Mouse (Mus musculus) heart, adult 9 months (tissue): Measurements from ENCODE around the gene Phactr3.

Source experiments
- DNase-seq, 2 experiments: peaks; one replicate each; pipeline ENCODE4 v3.0.0; 2022; ENCODE audit warnings: low spot score in 2 of 2

Gene Phactr3

DNA sequence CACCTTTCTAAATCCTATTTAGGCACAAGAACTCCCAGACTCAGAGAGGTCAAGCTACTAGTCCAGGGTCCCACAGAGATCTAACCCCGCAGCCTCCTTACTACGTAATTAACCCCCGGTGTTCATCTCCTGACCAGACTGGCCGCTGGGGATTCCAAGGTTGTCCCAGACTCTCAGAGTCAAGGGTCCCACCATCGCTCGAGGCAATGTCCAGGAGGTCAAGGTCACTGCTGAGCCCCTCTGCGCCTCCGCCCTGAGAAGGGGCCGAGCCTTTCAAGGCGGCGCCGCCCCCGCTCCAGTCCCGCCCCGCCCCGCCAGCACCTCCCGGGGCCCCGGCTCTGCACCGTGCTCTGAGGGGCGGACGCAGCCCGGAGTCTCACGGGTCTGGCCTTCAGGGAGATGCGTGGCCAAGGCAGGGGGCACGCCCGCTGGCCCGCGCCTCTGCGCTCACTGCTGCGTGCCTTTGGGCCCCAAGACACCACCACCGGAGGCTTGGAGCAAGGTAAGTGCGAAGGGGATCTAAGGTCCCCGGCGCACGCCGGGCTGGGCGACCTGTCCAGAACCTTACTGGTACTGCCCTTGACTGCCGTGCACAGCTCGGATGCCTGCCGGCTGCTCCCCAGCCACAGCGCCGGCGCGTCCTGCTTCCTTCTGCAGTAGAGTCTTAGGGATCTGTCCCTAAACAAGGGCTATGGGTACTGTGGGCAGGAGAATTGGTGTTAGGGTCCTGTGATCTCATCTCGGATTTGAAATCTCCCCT, at the start of gene Phactr3:
Gene Phactr3, plus strand, starts transcription at position 175 of the 760 bp plus-strand sequence.
- no peak for DNase-seq

DNA sequence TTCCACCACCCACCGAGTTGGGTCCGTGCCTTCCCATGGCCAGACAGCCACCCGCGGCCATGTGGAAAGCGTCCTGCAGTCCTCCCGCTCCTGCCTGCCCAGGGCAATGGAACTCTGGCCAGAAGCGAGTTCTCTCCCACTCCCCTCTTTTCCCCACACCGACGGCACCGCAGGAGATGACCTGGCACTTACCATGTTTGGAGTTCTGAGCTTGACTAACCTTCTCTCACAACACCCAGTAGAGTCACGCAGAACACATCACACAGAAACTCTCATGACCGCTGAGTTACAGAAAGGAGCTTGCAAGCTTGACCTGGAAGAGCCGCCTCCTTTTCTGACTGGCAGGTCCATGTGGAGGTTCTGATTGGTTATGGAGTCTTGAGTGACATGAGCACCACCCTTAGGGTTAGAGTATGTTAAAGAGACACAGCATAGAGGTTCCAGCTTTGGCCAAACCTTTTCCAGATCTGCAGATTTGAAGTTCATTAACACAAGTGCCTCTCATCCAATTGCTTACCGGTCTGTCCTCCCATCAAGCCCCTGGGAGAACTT, 40.5 kb upstream of the Phactr3 start, which contains the start of gene Zfp931:
Gene Zfp931, minus strand, starts transcription at position 311 of the 552 bp plus-strand sequence.
- DNase-seq = peak; percentile 59 to 68

DNA sequence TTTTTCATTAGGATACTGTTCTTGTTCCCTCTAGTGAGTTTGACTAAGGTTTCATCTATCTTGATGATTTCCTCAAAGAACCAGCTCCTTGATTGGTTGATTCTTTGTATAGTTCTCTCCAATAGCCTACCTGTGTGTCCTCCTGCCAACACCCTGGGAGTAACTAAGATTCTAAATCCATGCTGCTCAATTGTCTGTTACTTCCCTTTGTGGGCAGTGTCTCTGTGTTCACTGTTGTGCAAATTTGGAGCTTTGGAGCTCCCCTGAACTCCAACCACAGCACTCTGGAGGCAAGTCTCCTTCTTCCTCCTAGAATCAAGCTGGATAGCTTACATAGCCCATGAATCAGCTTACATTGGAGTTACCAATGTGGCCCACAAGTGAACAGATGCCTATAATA, 29.2 kb upstream of the Phactr3 start:
- no peak for DNase-seq

DNA sequence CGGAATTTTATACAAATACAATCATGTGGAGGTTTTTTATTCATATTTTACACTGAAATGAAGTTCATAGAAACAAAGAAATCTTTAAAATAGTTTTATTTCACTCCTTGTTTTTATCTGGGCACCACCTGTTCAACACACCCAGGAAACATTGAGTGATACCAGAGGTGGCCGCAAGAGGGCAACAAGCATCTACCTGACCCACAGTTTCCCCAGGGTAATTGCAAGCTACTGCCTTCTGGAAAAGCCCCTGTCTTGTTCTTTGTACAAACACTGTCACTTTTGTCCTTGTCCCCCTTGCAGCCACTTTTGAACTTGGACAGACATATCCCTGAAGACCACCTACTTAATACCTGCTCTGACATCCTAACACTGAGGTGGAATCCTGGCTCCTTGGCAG, 20.8 kb upstream of the Phactr3 start:
- no peak for DNase-seq

DNA sequence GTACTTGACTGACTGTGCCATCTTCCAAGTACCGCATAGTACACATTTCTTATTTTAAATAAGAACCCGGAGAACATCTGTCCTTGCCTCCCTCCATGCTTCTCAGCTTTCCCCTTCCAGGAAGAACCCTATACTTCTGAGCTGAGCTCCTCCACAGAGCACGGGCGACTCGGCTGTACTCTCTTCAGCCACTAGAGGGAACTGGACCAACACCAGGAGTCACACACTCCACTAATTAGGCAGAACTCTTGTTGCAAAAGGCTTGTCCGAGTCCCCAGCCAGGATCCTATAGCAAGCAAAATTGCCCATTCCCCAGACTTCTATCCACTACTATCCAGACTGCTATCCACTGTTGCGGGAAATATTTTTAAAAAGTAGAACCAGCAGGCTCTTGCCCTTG, 16.8 kb upstream of the Phactr3 start:
- DNase-seq = peak in 1 of 2 experiments; percentile 18

DNA sequence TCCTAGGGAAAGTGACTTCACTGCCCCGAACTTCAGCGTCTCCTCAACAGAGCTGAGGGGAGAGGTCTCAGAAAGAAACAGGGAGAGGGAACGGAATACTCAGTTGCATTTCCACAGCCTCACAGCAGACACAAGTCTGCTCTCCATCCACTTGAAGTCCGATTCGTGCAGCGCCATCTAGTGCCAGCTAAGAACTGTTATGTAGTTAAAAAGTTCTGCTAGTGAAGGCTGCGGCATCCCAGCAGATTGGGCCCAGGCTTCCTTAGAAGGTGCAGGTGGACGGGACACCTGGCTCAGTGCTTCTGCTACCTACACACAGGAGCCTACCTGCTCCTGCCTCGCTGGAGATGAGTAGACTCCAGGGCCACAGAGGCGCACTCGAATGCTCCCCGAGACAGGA, 829 bp upstream of the Phactr3 start:
- no peak for DNase-seq

DNA sequence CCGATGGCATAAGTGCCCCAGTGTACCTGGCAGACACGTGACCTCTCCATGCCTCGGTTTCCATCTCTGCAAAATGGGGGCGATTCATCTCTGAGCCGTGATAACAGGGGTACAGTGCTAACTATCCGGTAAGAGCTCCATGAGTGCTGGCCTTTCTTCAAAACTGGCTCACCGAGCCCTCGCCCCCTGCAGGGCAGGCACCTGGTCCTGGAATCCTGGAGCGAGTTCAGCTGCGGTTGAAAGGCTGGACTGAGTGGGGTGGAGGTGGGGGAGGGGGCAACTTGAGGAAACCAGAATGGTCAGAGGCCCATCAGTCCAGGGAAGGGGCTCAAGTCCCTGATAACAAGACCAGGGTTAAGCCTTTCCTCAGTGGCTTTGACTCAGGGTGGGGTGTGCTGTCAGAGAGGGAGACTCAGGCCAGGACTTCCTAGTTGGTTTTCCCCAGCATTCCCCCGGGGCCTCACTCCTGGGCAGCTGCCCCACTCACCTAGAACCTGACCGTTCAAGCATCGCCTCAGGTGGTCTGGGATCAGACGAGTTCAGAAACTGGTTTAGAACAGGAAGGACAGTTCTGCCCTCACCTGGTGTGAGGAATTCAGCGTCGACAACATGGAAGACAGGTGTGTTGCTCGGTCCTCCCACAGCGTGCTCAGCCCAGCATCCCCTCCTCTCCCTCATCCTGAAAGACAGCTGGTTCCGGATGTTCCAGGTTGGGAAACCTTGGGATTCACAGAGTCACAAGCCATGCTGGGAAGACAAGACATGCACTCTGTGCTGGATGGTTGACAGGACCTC, 983 bp downstream of the Phactr3 start:
- no peak for DNase-seq

DNA sequence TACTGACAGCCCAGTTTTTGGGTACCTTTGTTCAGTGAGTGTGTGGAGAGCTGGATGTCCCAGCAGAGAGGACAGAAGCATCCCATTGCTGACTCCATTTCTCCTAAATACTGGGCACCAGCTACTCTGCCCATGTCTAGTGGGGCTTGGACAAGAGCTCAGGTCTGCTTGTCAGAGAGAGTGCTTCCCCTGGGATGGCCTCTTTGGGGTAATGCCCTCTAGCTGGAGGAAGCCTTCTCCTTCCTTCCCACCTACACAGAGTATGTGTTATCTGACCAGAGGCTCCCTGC, 1.5 kb downstream of the Phactr3 start:
- no peak for DNase-seq

DNA sequence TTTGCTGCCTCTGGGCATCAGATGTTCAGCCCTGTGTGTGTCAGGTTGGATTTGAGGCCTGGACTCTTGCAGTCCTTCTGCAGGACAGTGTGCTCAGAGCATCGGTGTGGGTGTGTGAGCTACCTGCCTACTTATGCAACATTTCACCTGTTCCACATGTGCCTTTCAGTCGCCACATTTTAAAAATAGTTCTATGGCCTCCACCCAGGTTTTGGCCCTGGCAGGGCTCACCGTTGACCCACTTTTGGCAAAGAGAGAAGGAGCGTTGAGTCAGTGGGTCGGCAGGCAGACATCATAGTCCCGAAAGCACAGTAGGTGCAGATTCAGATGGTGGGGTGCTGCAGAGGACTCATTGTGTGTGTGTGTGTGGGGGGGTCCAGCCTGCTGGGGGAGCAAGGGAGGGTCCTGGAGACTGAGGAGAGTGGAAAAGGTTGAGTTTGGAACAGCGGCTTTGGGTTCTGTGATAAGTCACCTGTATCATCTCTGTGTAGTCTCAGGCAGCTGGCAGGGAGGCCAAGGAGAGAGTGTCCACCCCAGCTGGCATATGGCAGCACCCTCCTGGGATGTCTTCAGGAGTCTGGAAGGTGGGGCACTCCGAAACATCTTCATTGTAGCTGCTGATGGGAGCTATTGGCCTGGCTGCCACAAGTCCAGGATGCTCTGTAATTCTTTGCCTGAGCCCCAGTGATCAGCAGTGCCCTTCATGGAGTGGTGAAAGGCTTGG, 2.0 kb downstream of the Phactr3 start:
- no peak for DNase-seq

DNA sequence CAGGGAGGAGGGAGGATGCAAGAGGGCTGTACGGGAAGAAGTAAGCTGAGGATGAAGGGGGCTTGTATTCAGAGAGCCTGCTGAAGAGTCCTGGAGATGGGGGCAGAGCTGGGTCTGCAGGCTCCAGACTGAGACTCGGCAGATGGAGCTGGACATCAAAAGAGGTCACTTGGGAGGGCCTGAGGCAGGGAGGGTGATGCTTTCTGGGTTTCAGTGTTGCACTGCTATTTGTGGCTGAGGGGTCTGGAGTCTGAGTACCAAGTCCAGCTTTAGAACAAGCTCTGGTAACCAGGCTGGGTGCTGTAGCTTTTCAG, 2.6 kb downstream of the Phactr3 start:
- DNase-seq = no peak

DNA sequence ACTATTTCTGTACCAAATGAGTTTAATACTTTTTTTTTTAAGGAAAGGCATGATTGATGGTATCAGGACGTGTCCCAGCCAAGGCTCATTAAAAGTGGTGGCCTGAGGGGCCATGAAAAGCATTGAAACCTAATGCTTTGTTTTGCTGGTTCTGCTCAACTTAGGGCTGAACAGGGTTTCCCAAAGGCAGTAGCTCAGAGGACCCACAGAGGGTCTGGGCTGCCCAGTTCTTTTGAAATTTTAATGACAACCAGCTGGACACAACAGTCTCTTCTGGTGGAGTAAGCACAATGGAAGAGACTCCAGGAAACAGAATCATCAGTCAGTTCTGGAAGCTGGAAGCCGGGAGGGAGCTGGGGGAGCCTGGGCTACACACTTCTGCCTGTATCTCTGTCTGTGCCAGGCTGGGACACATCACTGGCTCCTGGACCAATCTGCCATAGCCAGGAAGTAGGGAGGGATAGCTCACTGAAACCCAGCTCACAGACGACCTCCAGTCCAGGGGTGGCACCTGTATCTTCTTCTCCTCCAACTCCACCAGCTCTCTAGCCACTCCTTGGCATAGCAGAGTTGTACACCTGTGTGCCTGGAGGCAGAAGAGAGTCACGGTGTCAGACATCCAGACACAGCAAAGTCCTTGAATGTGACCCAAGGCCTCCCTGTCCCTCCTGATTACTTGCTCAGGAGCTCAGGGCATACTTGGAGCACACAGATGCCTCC, 3.3 kb downstream of the Phactr3 start:
- no peak for DNase-seq

DNA sequence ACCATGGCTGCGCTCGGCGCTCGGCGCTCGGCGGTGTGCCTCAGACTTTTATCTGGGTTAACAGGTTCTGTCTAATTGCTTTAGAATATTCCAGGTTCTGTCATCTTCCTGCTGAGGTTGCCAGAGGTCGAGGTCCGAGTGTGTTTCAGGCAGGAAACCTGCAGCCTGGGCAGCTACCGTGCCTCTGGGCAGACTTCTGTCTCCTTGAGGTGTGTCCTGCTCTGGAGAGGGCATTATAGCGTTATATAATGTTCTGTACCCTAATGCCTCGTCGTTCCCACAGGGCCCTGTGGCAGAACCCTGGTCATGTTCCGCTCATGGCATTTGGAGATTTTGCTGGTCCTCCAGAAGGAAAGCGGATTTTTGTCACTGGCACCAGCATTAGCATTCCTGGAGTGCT, 4.7 kb downstream of the Phactr3 start:
- DNase-seq = no peak

DNA sequence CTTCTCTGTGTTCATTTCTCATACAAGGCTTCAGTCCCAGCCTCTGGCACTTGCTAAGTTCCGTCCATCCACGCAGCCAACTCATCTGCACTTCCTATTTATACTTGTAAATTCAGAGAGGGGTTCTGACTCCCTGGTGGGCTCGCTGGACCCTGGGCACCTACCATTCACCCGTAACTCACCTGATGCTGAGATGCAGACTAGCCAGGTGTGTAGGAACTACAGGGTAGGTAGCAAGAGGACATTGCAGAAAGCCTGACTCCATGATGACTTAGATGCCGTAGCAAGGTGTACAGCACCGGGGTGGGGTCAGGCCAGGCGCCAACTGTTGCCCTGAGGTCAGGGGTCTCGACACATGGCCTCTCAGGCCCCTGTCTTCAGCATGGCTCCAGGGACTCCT, 6.7 kb downstream of the Phactr3 start:
- no peak for DNase-seq

DNA sequence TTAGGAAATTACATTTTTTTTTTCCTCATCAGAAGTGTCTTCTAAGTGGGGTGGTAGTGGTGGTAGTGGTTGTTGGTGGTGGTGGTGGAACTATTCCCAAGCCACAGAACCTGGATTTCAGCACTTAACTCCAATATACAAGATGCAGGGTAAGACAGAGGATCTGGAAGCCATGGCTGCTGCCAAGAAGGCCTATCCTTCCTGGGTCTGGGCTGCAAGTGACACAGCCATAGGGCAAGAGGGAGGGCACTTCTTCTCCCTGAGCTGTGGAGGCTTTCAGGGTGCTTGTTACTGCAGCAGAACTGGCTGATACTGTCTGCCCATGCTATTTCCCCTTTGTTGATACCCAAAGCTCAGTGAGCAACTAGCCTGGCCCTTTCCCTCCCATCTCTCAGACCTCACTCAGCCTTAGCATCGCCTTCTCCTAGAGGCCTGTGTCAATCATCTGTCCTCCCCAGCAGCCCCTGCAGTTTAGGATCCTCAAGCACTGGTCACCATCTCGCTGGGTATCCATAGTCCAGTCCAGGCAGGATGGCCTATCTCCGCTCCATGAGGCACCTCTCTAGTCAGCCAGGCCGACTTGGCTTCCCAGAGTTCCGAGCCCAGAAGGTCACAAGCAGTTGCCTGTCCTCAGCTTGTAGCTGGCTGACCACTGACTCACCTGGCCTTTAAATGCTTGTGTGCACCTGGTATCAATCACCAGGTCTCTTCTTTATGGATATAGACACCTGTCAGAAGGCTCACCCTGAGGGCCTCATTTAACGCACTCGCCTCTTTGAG, 7.5 kb downstream of the Phactr3 start:
- DNase-seq = no peak

DNA sequence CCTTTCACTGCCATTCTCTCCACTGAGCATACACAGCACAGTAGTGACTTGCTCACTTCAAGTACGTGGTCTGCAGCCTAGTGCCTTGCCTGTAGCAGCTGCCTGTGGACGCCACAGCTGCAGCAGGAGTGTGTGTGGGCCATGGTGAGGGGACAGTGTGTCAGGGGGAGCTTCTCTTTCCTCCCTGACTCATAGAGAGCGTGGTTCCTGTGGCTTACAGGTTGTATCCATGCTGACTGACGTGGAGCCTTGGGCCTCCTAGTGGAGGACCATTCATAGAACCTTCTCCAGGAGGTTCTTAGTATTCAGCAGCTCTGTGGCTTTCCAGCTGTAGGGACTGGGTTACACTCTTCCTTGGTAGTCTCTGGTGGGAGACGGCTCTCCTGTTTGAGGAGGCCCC, 9.8 kb downstream of the Phactr3 start:
- DNase-seq = no peak

DNA sequence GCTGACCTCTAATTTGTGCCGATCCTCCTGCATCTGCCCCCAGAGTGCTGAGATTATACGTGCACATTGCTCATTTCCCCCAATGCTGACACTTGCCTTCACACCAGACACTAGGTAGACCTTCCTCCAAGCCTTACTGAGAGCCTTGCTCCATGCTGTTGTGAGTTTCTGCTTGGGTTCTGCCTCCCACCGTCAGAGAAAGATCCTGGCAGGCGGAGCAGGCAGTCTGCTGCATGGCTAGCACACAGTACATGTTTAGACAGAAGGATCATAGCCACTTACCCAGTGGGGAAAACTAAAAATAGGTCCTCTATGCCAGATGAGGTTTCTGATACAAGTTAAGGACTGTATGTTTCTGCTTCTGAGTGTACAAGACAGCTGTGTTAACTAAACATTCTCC, 10.4 kb downstream of the Phactr3 start:
- no peak for DNase-seq

DNA sequence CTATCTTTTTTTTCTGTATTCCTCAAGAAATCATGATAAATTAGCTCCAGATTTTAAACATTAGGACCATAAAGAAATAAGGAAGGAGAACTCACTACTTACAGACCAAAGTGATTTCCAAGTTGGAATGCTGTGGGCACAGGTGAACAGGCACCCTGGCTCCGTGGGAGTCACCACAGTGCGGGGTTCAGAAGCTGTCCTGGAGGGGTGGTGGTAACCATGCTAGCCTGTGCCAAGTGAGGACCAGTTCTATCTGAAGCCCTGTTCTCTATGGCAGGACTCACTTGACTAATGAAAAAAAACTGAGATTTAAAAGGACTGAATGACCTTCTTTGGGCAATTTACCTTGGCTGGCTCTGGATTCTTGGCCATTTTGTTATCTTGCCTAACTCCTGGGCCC, 10.9 kb downstream of the Phactr3 start:
- DNase-seq = no peak

DNA sequence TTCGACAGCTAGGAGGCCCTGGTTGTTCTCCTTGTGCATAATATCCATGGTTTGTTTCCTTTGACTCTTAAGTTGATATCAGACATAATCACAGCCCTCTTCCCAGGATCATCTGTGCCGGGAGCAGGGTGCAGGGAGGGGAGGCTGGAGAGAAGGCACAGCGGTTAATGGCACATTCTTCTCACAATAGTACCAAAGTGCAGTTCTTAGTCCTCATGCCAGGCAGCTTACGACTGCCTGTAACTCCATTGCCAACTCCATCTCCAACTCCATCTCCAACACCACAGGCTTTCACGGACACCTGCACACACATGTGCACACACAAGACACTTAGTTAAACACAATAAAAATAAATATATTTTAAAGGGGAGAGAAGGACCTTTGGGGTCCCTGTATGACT, 11.8 kb downstream of the Phactr3 start:
- no peak for DNase-seq

DNA sequence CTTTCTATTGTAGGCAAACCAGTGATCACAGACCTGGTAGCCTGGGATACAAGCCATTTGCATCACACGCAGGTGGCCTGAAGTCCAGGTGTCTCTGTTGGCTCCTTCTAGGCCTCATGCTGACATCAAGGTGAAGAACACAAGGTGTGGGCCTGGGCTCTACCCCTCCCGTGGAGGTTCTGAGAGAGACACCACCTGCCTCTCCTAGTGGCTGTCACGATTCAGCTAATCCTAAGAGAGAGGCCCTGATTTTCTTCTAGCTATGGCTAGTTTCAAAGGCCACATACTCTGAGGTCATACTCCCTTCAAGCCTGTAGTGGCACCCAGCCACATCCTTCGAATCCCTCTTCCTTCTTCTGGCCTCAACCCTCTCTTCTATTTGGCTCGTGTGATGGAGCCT, 12.2 kb downstream of the Phactr3 start:
- DNase-seq = no peak

DNA sequence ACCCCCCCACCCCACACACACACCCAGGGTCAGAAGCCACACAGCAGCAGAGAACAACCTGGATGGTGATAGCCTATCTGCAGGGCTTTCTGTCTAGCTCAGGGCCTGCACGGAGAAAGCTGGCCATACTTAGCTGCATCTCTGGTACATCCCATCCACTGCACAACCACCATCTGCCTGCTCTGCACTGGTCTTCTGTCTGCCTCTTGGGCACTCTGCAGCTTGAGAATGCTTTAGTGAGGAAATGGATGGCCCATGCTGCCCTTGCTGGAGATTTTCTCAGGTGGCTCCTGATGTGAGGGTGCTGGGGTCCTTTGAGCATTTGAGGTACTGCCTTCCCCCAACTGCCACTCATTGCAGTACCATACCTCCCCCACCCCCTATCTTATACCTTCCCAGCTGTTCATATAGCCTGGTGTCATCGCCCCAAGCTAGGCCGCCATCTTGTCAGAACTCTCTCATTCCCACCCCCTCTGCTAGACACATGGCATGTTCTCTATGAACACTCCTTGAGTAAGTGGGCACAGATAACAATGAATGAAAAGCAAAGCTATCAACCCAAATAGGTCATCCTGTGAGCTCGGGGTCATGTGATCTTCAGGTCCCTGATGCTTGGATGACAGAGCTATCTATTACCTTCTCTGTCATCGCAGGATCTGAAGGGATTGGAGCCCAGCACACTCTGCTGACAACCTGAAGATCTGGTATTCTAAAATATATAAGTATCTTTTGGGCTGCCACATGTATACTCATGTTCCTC, 13.0 kb downstream of the Phactr3 start:
- no peak for DNase-seq
